Mouse (Mus musculus) left cerebral cortex, postnatal 14 days (tissue): ENCODE measurements at regions not wholly inside any gene's neighbourhood (a gene's known extent, or its start where the extent isn't known, plus 50 kb on each side); places are given as distances from the start of the nearest gene placed in this dataset.
A peak's percentile ranks its signal among the peaks of the same experiment; 100 is the strongest.
"Not testable (repeated sequence)": the region's sequence is repeated elsewhere in the genome, so short reads cannot be mapped to it uniquely, and the experiment has no call there.

Source experiments
- DNase-seq, 2 experiments: peaks; one replicate each; pipeline ENCODE4 v3.0.0; 2021 to 2022; ENCODE audit warnings: low spot score in 2 of 2, mixed read lengths in 1 of 2
- intact Hi-C: fragments of 180-260 bp; cut with DNase I; formaldehyde crosslinking; loops from one replicate; pipeline ENCODE4 v1.15.1; 2025

DNA sequence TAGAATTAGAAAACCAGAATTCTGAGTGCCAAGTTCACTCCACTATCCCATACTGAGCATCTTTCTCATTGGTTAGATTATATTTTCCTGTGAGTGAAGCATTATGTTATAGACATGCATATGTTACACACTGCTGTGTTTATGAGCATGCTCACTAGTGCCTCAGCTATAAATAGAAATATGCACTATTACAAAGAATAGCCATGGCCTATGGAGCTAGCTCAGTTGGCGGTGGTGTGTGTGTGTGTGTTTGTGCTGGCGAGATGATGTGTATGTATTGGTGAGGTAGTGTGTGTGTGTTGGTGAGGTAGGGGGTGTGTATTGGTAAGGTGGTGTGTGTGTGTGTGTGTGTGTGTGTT is 106.2 kb downstream of the Sec31a start:
- no peak for DNase-seq
- intact Hi-C loops = no loop called here

DNA sequence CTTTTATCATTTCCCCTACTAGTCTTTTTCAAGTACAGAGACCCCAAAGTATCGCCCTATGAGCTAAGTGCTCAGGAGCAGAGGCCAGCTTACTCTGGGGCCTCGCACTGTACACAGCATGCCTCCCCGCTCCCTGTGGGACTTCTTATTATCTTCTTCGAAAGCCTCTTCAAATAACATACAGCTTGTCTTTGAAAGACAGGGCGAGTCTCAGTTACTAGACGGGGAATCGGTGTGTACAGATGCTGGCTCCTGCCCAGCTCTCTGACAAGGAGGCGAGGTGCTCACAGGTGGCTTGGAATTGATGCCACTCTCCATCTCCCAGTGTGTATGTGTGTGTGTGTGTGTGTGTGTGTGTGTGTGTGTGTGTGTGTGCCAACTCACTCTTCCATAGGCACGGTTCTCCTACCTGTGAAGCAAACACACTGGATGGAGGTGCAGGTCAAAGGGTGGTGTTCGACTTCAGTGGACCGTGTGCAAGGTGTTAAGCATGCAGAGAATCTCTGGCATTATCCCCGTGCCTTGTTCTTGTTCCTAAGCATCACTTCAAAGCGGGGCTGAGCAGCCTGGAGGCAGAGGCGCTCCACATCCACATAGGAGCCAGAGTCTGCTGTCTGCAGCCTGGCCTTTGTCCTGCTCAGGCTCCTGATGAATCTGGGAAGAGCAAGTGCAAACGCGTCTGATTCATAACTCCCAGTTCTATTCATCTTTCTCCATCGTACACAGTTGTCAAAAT is 106.8 kb downstream of the Sec31a start:
- DNase-seq = no peak
- intact Hi-C loops = no loop called here

DNA sequence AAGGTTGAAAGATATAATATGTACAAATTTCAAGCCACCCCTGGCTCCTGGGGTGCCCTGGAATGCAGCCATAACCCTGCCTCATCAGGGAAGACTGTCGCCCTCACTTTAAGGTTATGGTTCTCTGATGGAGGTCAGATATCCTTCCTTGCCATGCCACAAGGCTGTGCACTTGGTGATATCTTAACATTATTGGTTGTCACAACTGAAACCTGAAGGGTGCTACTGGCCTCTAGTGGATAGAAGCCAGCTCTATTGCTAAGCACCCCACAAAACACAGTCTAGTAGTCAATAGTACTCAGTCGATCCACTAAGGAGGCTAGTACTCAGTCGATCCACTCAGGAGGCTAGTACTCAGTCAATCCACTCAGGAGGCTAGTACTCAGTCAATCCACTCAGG is 111.6 kb downstream of the Sec31a start:
- DNase-seq = peak; percentile 26 to 36

DNA sequence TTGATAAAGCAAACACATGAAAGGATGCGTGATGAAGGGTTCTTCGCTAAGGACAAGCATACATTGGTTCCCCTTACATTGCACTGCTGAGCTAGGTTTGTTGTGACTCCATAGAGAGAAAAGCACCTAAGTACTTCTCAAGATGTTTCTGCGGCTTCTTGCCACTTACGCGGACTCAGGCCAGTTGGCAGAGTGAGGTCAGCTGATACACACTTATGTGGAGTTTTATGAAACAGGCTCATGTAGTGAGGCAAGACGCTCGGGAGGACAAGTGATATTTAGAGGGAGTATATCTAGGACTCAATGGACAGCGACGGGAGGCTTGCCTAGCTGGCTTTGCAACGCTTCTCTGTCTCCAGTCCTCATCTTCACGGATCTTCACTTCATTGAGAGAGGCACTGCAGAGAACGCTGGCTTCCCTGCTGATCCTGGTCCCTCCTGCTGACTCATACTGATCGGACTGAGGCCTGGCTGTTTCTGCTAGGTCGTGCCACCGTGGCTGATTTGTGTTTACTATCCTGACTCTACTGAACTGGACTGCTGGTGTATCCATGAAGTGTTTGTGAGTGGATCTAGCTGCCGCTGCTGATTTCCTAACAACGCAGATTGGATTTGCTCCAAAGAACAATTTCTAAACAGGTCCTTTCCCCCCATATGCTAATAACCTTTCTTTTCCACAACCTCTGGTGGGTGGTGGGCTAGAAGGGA is 113.8 kb downstream of the Sec31a start:
- DNase-seq = no peak
- intact Hi-C loops = loop anchor here (5.0 kb wide), 1 partner anchor 230 kb away; no protein-coding TSS in a partner anchor

More for the DNA sequence above, 111.6 kb downstream of the Sec31a start:
- intact Hi-C loops = loop anchor here (5.0 kb wide), 1 partner anchor 232 kb away; no protein-coding TSS in a partner anchor

DNA sequence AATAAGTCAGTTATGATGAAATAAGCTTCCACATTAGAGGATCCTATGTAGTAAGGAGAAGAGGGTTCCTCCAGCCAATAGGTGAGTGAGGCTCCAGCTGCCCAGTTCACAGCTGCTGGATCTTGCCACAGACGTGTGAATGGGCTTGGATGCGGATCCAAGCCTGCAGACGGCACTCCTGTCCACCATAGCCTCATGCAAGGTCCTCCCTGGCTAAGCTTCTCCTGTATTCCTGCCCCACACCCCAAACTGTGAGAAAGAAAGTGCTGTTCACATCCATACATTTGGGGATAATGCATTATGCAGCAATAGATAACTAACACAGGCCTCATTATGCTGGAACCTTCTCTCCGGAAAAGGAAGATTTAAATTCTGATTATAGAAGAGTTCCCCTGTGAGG is 116.9 kb downstream of the Sec31a start:
- intact Hi-C loops = no loop called here

DNA sequence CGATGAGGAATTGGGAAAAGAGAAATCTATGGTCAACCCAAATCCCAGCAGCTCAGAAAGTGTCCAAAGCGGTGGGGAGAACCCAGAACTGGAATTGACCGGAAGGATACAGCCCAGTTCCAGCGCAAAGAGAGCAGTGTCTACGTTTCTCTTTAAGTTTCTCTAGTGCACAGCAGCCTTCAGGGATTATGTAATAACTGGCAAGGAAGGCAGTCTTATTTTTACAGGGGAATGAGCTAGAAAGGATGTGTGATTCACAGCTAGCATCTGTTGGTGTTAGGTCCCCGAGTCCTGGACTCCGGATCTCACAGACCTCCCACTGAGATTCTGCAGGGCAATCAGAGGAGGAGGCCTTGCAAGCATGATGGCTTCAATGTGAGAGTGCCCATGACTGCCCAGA is 121.8 kb downstream of the Sec31a start:
- intact Hi-C loops = no loop called here
- DNase-seq = peak; percentile 23 to 73

More for the DNA sequence above, 116.9 kb downstream of the Sec31a start:
- no peak for DNase-seq

DNA sequence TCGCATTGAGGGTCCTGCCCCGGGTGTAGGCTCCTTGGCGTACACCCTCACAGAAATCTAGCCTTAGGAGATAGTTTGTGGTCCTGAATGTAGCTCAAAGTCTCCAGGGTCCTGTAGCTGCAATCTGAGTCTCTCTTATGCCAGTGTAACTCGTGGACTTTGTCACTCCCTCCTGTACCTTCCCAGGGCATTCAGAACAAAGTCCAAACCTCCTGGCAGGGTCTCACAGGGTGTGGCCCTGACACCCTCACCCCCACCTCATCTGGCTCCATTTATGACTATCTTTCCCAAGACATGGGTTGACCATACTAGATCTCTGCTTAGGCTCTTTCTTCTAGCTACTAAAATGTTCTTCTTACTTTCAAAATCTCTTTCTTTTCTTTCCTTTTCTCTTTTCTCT is 120.6 kb upstream of the Tmem150c start:
- intact Hi-C loops = no loop called here
- no peak for DNase-seq

DNA sequence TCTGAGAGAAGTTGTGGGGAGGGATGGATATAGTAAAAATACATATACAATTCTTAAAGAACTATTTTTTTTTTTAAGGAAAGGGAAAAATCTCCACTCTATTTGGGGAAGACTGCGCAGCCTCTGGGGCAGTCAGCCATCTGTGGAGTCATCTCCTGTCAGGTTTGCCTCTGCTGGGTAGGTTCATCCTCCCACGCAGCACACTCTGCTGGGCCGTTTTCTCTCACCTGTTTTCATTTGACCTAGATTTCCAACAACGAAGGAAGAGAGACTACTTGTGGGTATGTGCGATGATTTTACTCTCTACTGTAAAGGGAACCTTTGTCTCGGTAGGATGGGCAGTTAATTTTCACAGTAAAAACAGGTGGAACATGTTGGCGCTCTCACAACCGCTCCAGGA is 119.9 kb upstream of the Tmem150c start:
- intact Hi-C loops = no loop called here

DNA sequence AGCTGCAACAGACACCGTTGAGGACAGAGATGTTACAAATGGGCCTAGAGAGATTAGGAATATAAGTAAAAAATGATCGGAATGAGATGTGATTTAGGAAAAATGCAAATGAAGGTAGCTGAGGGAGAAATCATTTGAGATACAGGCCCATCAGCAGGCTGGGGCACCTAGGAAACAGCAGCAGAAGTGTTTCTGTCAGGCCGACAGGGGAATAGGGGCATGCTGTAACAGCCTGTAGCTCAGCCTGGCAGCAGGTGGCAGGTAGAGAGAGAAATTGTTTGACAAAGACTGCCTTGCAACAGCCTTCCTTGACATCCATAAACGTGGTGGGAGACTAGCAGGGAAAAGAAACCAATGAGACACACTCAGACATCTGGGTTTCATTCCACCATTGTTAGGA is 115.1 kb upstream of the Tmem150c start:
- intact Hi-C loops = no loop called here
- no peak for DNase-seq

More for the DNA sequence above, 119.9 kb upstream of the Tmem150c start:
- no peak for DNase-seq

DNA sequence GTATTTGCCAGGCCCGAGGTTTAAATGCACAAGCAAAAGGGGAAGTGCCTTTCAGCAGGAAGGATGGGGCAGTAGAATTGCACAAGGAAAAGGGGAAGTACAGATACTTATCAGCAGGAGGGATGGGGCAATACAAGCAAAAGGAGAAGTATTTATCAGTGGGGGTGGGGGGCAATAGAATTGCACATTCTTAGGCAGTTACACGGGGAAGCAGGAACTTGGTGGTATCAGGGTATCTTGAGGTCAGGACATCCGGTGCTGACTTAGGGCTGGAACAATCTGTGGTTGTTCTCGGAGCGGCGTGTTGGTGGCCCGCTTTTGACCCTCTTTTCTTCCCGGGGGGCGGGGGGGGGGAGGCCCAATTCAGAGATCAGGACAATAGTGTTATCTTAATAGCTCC is 112.4 kb upstream of the Tmem150c start:
- DNase-seq, intact Hi-C loops: not testable (repeated sequence)

DNA sequence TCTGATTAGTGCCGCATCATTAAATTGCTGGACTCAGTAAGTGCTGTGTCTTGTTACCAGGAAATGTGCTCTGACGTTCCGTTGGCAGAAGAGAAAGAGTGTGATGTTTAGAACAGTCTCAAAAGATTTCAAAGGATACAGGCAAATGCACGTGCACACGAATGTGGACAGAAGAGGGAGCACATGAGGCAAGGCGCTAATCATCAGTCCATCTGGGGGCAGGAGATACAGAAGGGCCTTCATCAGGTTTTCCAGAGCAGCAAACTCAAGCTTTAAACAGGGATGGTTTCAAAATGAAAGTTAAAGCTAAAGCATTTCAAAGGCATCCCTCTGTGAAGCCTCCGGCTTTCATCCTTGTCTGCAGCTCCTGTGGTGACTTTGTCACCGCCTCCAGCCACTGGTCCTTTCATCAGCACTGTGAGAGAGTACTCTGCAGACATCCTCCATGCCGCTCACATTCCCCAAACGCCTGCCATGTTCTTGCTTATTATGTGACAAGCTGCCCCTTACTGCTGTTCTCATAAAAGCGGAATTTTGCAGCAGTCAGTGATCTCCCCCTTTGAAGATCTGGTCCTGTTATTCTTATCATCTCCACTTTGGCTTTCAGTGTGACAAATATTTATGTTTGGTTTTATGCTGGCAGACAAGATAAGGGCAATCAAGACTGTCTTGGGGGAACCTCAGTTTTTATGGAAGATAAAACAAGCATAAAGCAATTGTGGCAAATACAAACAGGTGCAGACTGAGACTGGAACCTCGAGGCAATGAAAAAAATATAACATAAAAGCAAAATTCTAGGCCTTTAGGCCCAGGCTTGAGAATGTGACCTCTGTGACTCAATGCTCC is 111.5 kb upstream of the Tmem150c start:
- intact Hi-C loops = no loop called here
- DNase-seq = no peak

DNA sequence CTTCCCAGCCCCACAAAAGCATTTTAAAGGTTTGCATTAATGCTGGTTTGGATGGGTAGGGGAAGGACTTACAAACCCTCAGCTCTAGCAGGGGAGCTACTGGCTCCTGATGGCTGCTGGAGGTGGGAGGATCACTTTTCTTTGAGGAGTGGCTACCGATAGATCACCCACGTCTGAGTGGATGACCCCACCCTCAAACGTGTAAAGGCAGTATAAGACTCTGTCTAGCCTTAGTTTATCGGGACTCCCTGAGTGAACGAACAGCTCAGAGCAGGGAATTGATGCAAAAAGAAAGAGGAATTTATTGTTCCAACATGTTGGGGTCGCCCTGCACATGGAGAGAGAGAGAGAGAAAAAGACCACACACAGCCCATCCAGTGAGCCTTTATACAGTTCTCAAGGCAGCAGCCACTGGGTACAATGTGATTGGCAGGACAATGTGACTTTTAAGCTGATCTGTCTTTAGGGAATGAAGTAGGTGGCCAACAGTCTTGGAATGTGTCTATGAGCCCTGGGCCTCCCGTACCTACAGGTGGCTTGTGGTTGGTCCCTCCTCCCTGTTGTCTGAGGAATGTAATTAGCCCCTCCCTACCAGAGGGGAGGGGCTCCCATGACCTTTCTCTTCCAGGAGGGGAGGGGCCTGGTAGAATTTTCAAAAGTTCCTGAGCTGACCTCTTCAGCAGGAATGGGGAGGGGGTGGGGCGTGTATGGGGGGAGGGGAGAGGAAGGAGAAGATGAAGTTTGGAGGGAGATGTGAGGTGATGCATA is 108.7 kb upstream of the Tmem150c start:
- intact Hi-C loops = no loop called here
- no peak for DNase-seq

DNA sequence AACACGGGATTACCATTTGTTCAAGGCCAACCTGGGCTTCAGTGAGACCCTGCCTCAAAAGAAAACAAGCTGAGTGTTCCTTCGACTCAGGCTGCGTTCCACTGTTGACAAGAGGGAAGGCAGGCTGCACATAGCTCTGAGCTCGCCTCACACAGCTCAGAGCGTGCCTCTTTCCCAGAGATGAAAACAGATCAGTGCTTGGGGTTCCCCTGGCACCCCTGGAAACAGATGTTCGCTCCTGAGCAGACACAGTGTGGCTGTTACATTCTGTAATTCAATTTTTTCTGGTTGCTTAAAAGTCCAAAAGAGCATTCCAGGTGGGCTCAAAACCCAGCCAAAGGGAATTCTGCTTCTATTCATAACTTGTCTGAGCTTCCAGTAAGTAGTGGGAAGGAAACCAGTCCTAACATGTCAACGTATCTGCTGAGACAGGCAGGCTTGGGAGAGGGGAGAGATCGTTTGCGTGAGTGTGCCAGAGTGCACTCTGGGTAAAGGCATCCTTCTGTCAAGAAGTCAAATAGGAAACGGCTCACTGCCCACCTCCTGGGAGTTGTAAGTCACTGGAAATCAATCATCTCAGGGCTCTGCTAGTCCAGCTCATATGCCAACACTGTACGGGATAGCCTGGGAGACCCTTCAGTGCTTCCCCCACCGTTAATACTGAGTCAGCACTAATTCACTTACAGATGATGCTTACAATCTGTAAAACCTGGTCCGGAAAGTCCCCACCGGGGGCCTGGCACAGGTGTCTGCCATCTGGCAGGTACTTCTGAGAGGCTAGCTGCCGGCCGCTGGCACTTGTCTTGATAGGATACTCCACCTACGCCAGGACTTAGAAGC is 107.3 kb upstream of the Tmem150c start:
- intact Hi-C loops = no loop called here
- DNase-seq = no peak

DNA sequence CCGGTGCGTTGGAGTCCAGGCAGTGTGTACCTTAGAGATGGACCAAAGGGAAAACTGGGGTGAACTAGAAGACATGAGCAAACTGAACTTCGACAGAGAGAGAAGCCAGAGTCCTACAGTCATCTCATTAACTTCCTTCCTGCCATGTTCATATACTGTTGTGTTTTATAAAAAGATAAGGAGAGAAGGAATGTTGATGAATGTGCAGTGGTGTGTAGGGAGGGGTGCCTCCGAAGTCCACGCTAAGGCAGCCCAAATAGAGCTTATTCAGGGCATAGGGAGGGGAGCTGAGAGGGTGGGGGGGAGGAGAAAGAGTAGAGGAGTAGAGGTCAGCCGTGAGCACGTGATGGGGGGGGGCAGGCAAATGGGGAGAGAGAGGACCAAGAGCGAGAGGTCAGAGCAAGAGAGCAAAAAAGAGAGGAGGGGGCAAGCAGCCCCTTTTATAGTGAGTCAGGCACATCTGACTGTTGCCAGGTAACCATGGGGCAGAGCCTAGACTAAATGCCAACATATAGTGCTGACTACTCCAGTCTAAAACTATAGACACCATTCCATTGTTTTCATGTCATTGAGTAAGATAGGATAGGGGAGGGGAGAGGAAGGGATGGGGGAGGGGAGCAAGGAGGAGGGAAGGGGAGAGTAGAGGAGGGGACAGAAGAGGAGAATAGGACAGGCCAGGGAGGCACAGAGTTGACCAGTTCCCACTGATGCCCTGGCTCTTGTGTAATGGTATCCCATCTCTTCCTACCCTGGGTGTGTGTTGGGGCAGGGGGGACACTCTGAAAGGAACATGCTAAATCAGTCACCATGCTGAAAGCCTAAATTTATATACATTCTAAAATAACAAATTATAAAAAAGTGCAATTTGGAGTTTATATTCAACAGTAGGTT is 100.4 kb upstream of the Tmem150c start:
- DNase-seq = no peak
- intact Hi-C loops = no loop called here

DNA sequence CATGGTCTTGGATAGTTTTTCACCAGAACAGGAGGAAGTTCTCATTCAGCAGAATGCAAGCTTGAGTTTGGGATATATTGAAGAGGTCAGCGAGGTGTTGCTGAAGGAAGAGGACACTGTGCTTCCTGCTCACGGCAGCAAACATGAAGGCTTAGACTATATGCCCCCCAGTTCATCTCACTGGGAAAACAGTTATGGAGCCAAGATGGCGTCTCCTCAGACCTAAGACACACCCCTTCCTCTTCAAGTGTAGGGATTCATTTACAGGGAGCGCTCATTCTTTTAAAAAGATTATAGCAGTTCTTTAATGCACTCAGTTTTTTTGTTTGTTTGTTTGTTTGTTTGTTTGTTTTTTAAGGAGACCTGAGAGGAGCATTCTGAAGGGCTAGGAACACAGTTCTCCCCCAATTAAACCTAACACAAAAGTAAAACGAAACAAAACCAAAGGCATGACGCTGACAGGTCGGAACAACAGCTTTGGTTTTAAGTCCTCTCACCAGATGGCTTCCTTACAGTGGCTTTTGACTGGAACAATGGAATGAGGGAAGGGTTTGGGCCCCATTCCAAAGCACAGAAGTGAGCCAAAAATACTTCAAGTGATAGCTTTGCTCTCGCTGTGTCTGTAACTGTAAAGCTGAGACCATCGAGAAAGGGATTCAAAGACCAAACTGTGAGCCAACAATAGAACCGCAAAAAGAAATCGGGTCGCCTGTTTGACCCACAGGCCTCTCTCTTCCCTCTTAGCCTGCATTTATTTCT is 99.5 kb upstream of the Tmem150c start:
- intact Hi-C loops = no loop called here
- DNase-seq = peak; percentile 30 to 59

DNA sequence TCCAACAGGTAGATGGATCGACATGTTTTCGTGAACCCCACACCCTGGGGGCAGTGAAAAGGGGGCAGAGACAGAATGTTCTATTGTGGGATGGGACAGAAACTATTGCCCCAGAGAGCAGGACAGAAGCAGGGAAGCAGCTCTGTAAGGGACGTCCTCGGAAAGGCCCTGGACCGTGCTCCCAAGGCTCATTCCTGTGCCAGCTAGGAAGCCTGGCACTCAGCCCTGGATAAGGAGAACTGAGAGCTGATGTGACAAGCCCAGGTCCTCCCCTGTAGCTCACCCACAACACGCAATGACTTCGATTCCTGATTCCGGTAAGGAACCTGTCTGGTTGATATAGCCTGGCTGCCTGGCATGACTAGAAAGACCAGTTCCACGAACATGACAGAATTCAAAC is 95.7 kb upstream of the Tmem150c start:
- intact Hi-C loops = no loop called here

DNA sequence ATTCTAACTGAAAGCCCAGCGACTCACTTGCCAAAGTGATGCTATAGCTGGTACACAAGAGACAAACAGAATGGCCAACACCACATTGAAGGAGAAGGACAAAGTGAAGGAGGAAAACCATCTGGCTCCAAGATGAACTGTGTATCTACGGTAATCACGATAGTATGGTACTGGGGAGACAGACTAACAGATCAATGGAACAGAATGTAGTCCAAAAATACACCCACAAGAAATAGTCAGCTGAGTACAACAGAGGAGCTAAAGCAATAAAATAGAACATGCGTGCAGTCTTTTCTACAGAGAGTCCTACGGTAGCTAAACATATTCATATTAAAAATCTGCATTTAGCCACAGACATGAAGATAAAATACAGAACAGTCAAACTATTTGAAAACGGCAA is 92.4 kb upstream of the Tmem150c start:
- intact Hi-C loops = no loop called here
- no peak for DNase-seq

More for the DNA sequence above, 95.7 kb upstream of the Tmem150c start:
- DNase-seq = no peak
